In genomic region chr2:137271575-137272180, GRCm38 (mm10) we compare ENCODE assay signal across 16 mouse cellular contexts.
DNase-seq lines count a peak whose midpoint lies in the region; ATAC-seq lines count a peak whose summit lies in the region.
"Had no signal": no experiment of that assay in that cellular context is flagged by ENCODE, and none has a peak within 500 bp of the region (broad histone marks: within the 10 kb centered on the region; RNA-seq: fewer than 3 reads in every experiment).

No protein-coding gene starts in this region.

- H3K36me3 ChIP-seq in heart, embryonic 13.5 days = no peaks in the 10 kb centered on the region
- H3K36me3 ChIP-seq in heart, embryonic 12.5 days = no peaks in the 10 kb centered on the region
- H3K36me3 ChIP-seq in limb, embryonic 12.5 days = no peaks in the 10 kb centered on the region
- H3K36me3 ChIP-seq: forebrain, embryonic 15.5 days; neural tube, embryonic 15.5 days had no signal

- peaks cover 6% of the 10 kb centered on the region; the same call in 1 of the 2 replicates for H3K4me1 ChIP-seq in heart, embryonic 13.5 days
- H3K4me1 ChIP-seq in heart, embryonic 12.5 days (replicated peaks) = no peaks in the 10 kb centered on the region
- H3K4me1 ChIP-seq in limb, embryonic 12.5 days (replicated peaks) = peaks cover 12% of the 10 kb centered on the region
- H3K4me1 ChIP-seq: forebrain, embryonic 15.5 days; megakaryocyte, embryonic 14.5 days; neural tube, embryonic 15.5 days had no signal

- no peaks in the 10 kb centered on the region for H3K9me3 ChIP-seq in heart, embryonic 13.5 days
- H3K9me3 ChIP-seq in heart, embryonic 12.5 days (replicated peaks) = no peaks in the 10 kb centered on the region
- H3K9me3 ChIP-seq in limb, embryonic 12.5 days = no peaks in the 10 kb centered on the region
- H3K9me3 ChIP-seq: forebrain, embryonic 15.5 days; neural tube, embryonic 15.5 days had no signal

- H3K27me3 ChIP-seq in heart, embryonic 13.5 days (replicated peaks) = no peaks in the 10 kb centered on the region
- H3K27me3 ChIP-seq in heart, embryonic 12.5 days (replicated peaks) = no peaks in the 10 kb centered on the region
- no peaks in the 10 kb centered on the region for H3K27me3 ChIP-seq in limb, embryonic 12.5 days
- H3K27me3 ChIP-seq: forebrain, embryonic 15.5 days; megakaryocyte, embryonic 14.5 days; neural tube, embryonic 15.5 days had no signal

- 0 out of 2 replicates have a peak overlapping the region, but pooled peaks have one; percentile 29 for H3K27ac ChIP-seq in heart, embryonic 13.5 days (replicated peaks)
- no peak overlapping the region for H3K27ac ChIP-seq in heart, embryonic 12.5 days (ENCODE audit: poor library complexity, severe bottlenecking)
- peak overlapping the region; percentile 41; the same call in 1 of the 2 replicates for H3K27ac ChIP-seq in limb, embryonic 12.5 days
- H3K27ac ChIP-seq: forebrain, embryonic 15.5 days; hindbrain, embryonic 14.5 days; neural tube, embryonic 15.5 days had no signal

- H3K4me3 ChIP-seq in heart, embryonic 13.5 days = no peak overlapping the region
- no peak overlapping the region for H3K4me3 ChIP-seq in heart, embryonic 12.5 days
- no peak overlapping the region for H3K4me3 ChIP-seq in limb, embryonic 12.5 days (replicated peaks)
- H3K4me3 ChIP-seq: forebrain, embryonic 15.5 days; megakaryocyte, embryonic 14.5 days; neural tube, embryonic 15.5 days had no signal

- H3K9ac ChIP-seq in heart, embryonic 13.5 days = no peak overlapping the region
- H3K9ac ChIP-seq in heart, embryonic 12.5 days = no peak overlapping the region
- H3K9ac ChIP-seq in limb, embryonic 12.5 days (replicated peaks) = no peak overlapping the region
- H3K9ac ChIP-seq: forebrain, embryonic 15.5 days; hindbrain, embryonic 14.5 days; liver, postnatal 0 days; neural tube, embryonic 15.5 days had no signal

- no peak overlapping the region for H3K4me2 ChIP-seq in heart, embryonic 13.5 days
- H3K4me2 ChIP-seq in heart, embryonic 12.5 days = no peak overlapping the region
- no peak overlapping the region for H3K4me2 ChIP-seq in limb, embryonic 12.5 days
- H3K4me2 ChIP-seq: forebrain, embryonic 15.5 days; hindbrain, embryonic 14.5 days; neural tube, embryonic 15.5 days had no signal

- 50% methylated on average over 5 of the region's 5 CpGs for WGBS in heart, embryonic 13.5 days
- 60% methylated on average over 5 of the region's 5 CpGs for WGBS in heart, embryonic 12.5 days
- WGBS in limb, embryonic 12.5 days = 54% methylated on average over 5 of the region's 5 CpGs

- ATAC-seq in heart, embryonic 13.5 days (ENCODE audit: extremely low read depth, insufficient number of reproducible peaks, low FRiP score, low TSS enrichment) = no peak
- ATAC-seq in heart, embryonic 12.5 days (ENCODE audit: insufficient number of reproducible peaks, low FRiP score) = no peak
- peak; percentile 90 for ATAC-seq in limb, embryonic 12.5 days (ENCODE audit: insufficient number of reproducible peaks, insufficient read depth, low FRiP score, low TSS enrichment, low read depth)
- ATAC-seq: forebrain, embryonic 15.5 days; liver, postnatal 0 days had no signal

- peak; percentile 13 for DNase-seq in kidney, postnatal 14 days
- no peak for DNase-seq in kidney, postnatal 36 days
- peak; percentile 6 for DNase-seq in NIH3T3 (ENCODE audit: low read depth)
- DNase-seq in frontal cortex, postnatal 14 days (ENCODE audit: low spot score in 2 of 2) = no peak
- DNase-seq: adrenal gland, postnatal 10 days; cerebellum, postnatal 10 days; liver, postnatal 0 days; retina, postnatal 1 day; thymus, postnatal 4 days had no signal

Comparison
In these comparisons a context has a peak if more than half of its experiments do, and no peak if none do; other contexts are left out.
1. DNase-seq: peak in kidney, postnatal 14 days (single experiment) and NIH3T3 (single experiment); none in kidney, postnatal 36 days (0 of 2) and frontal cortex, postnatal 14 days (0 of 2).